Mouse (Mus musculus) ovary, adult 18-20 months (tissue): ENCODE measurements around the gene Rab21.
"Not testable (repeated sequence)": the region's sequence is repeated elsewhere in the genome, so short reads cannot be mapped to it uniquely, and the experiment has no call there.

Source experiments
- DNase-seq: peaks from one replicate; pipeline ENCODE4 v3.0.0; 2022; ENCODE audit warnings: low spot score, mixed read lengths

The Rab21 gene

GRCm38 (mm10) chr10:115328514-115328913 lies 13.1 kb upstream of the Rab21 start:
- DNase-seq, result no peak

DNA sequence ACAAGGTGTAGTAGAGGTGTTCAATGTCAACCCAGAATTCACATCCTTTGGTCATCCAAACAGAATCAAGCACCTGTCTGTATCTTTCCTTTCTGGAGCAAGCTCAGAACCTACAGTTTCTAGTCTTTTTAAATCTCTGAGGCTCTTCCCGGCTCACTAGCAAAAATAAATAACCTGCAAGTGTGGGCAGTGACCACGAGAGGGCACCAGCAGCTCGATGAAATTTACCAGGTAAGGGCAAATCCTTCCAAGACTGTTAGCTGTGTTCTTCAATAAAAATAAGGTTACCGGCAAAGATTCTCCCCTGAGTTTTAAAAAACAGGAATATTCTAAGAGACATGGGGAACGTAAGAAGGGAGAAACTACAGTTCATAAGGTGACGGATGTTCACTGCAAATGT lies 7.9 kb upstream of the Rab21 start:
- DNase-seq, result peak; percentile 34

DNA sequence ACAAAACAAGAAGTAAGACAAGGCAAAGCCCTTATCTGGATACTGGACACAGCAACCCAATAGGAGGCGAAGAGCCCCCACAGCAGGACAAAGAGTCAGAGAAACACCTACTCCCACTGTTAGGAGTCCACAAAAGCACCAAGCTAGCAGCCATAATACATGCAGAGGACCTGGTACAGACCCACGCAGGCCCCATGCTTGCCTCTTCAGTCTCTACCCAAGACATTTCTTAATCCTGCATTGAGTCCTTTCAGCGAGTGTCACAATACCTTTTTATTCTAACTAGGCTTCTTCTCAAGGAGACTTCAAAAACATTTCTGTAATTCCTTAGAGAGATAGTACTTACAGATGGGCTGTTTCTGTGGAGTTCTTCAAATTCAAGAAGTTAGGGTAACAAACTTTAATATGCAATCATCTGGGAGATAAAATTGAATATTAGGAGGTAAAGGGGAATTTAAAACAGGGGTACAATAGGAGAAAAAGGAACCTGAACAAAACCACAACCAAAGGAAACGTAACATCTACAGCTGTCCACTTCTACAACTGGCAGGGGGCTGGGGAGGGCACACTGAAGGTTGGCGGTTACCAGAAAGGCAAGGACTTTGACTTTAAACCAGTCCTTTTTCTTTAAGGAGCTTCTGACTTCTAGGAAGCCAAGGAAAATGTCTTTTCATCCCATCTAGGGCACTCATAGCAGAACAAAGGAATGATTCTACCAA lies 6.1 kb upstream of the Rab21 start:
- DNase-seq, result no peak

- DNase-seq, result not testable (repeated sequence)
Observed at GRCm38 (mm10) chr10:115318388-115318787, 3.0 kb upstream of the Rab21 start.

GRCm38 (mm10) chr10:115316313-115316712 lies 919 bp upstream of the Rab21 start:
- DNase-seq, result no peak

- no peak for DNase-seq
Observed at GRCm38 (mm10) chr10:115314582-115315452, 577 bp downstream of the Rab21 start.

GRCm38 (mm10) chr10:115314287-115314581 lies 1.2 kb downstream of the Rab21 start:
- DNase-seq, result no peak

- DNase-seq, result no peak
Observed at GRCm38 (mm10) chr10:115313641-115314286, 1.6 kb downstream of the Rab21 start.

GRCm38 (mm10) chr10:115312732-115313131 lies 2.7 kb downstream of the Rab21 start:
- DNase-seq, result no peak

- no peak for DNase-seq
Observed at GRCm38 (mm10) chr10:115312194-115312593, 3.2 kb downstream of the Rab21 start.

- DNase-seq, result no peak
Observed at GRCm38 (mm10) chr10:115311263-115311965, 4.0 kb downstream of the Rab21 start.

DNA sequence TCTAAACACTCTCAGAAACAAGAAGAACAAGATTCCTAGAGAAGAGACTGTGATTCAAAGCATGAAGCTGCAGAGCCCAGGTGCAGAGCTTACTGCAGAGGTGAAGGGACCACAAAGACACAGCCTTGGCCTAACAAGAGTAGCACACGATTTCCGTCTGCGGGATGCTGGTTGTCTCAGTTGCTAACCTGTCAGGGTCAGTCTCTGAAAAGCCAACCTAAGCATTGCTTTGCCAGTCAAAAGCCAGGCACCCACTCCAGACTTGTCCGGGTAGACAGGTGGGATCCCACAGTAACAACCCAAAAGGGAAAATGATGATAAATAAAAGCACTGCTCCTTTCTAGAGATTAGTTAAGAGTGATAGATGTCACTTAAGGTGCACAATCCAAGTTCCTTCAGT lies 6.2 kb downstream of the Rab21 start:
- DNase-seq, result no peak

DNA sequence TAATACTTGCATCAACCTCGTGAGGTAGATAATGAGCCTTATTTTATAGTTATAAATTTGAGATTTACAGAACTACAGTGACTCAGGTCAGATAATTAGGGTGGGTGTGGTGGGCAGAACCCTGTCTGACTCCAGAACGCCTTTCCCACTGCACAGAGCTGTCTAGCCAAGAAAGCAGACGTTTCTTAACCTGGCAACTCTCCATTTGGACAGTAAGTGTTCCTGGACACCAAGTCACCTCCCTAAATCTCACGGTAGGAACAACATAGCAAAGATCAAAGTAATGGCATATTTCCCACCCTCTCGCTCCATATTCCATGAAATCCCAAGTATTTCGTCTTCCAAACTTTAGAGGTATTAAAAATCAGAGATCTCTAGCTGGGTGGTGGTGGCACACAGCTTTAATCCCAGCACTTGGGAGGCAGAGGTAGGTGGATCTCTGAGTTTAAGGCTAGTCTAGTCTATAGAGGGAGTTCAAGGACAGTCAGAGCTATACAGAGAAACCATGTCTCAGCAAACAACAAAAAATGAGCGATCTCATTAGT lies 8.0 kb downstream of the Rab21 start:
- no peak for DNase-seq

DNA sequence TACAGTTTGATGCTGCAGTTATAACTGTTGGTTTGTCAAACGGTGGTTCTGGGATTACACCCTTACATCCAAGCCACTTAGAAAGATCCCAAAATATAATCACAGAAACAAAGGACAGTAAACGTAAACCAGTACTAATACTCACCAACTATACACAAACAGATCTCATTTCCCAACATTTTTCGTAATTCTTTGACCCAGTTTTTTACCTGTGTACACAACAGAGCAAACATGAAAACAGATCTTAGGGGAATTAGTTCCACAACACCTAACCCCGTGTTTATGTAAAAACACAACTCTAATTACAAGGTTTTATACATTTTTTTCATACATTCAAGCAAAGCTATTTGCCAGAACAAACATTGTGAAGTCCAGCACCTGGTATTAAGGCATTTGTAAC lies 16.7 kb downstream of the Rab21 start:
- DNase-seq, result no peak

GRCm38 (mm10) chr10:115297582-115297981 lies 17.8 kb downstream of the Rab21 start:
- no peak for DNase-seq

- no peak for DNase-seq
Observed at GRCm38 (mm10) chr10:115296401-115296935, 18.9 kb downstream of the Rab21 start.

GRCm38 (mm10) chr10:115295162-115295561 lies 20.2 kb downstream of the Rab21 start:
- no peak for DNase-seq

- no peak for DNase-seq
Observed at GRCm38 (mm10) chr10:115294715-115295114, 20.7 kb downstream of the Rab21 start.

GRCm38 (mm10) chr10:115293946-115294345 lies 21.4 kb downstream of the Rab21 start:
- DNase-seq, result no peak

DNA sequence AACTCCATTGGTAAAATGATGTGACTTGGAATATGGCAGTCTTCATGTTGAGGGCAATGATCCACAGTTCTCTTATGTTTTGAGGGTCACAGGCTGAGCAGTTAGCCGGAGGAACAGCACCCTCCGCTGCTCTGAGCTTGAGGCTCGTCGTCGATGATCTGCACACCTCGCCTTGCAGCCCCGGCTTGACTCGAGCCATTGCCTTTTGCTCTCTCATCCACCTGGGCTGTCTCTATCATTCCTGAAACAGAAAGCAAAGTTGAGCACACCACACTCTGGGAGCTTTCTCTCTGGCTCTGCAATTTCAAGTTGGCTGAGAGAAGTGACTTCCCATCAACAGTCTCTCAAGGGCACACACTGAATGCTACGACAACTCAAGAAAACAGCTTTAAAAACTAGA lies 24.7 kb downstream of the Rab21 start:
- DNase-seq, result no peak

DNA sequence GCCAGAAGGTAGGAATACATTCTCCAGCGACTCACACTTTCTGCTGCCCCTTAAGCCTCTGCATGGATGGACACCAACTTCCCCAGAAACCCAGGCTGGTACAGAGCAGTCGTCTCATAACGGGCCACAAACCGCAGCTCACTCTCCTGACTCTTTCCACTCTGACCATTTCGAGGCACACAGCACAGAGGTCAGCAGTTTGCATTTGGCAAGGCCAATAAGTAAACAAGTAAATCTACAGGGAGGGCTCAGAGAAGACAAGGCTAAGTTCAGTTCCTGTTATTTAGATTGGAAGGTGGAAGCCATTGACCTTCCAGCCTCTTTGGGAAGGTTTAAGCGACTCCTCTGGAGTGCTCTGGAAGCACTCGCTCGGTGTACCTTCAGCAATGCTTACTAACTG lies 26.5 kb downstream of the Rab21 start:
- DNase-seq, result no peak

DNA sequence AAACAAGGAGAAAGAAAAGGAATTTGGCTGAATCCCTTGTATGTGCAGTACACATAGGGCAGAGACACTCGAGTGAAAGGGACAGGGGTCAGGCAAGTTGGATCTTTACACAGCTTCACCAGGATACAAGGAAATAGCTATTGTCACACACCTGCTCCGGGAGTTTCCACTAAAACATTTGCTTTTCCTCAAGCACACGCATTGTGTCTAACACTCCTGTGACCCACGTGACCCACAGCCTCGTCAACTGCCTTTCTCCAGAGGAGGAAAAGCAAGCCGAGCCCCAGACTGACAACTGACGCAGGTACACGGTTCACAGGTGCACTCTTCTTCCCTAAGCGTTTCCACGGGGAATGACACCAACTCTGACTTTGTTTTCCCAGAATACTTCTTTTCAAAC lies 31.2 kb downstream of the Rab21 start:
- DNase-seq, result no peak
